Mouse (Mus musculus): ENCODE results near the gene Olfr801. TPM values are rescaled to one million over a fixed set of nuclear protein-coding genes. Genes with fewer than 3 reads are reported as not detected.

The Olfr801 gene
- polyA plus RNA-seq, 1 experiment from 2014 or later, result not detected

- Histone ChIP-seq H3K4me1 (ENCODE audit: control insufficient read depth, insufficient read depth, low read length) (no peaks in the 10 kb centered on the region), H3K27me3 (ENCODE audit: control insufficient read depth, insufficient read depth, low read length) (no peaks in the 10 kb centered on the region), H3K9ac (ENCODE audit: low read depth, low read length) (no peak overlapping the region), H3K27ac (ENCODE audit: low read depth, low read length) (no peak overlapping the region), H3K9me3 (ENCODE audit: control insufficient read depth, low read length) (no peaks in the 10 kb centered on the region), H3K4me2 (replicated peaks; ENCODE audit: low read depth, low read length) (no peak overlapping the region), H3K4me3 (ENCODE audit: low read length) (no peak overlapping the region), H3K36me3 (ENCODE audit: control insufficient read depth, insufficient read depth, low read length) (no peaks in the 10 kb centered on the region)
- WGBS, result 13% methylated on average over 1 of the region's 1 CpGs
- no peak for ATAC-seq (ENCODE audit: low FRiP score, low TSS enrichment)
Observed at GRCm38 (mm10) chr10:129621724-129622123, 51.9 kb downstream of the Olfr801 start.

Other genes starting within 250 kb of the Olfr801 start
- gene Olfr786, start 246.6 kb downstream of the Olfr801 start, polyA plus RNA-seq (2014; fragmentation: Nextera tagmentation; extraction: Ambion mirVana), result not detected in 2 replicates
- gene Olfr787, start 212.0 kb downstream of the Olfr801 start, polyA plus RNA-seq (2014; fragmentation: Nextera tagmentation; extraction: Ambion mirVana), result not detected in 2 replicates
- gene Olfr788, start 202.9 kb downstream of the Olfr801 start, polyA plus RNA-seq (2014; fragmentation: Nextera tagmentation; extraction: Ambion mirVana), result not detected in 2 replicates
- not detected in 2 replicates for gene Olfr789, start 189.1 kb downstream of the Olfr801 start, polyA plus RNA-seq (2014; fragmentation: Nextera tagmentation; extraction: Ambion mirVana)
- gene Olfr790, start 175.4 kb downstream of the Olfr801 start, polyA plus RNA-seq (2014; fragmentation: Nextera tagmentation; extraction: Ambion mirVana), result not detected in 2 replicates
- gene Olfr791, start 152.1 kb downstream of the Olfr801 start, polyA plus RNA-seq (2014; fragmentation: Nextera tagmentation; extraction: Ambion mirVana), result not detected in 2 replicates
- gene Olfr792, start 134.7 kb downstream of the Olfr801 start, polyA plus RNA-seq (2014; fragmentation: Nextera tagmentation; extraction: Ambion mirVana), result not detected in 2 replicates
- not detected in 2 replicates for gene Olfr794, start 106.2 kb downstream of the Olfr801 start, polyA plus RNA-seq (2014; fragmentation: Nextera tagmentation; extraction: Ambion mirVana)
- gene Olfr796, start 61.3 kb downstream of the Olfr801 start, polyA plus RNA-seq (2014; fragmentation: Nextera tagmentation; extraction: Ambion mirVana), result not detected in 2 replicates
- gene Olfr798, start 45.9 kb downstream of the Olfr801 start, polyA plus RNA-seq (2014; fragmentation: Nextera tagmentation; extraction: Ambion mirVana), result not detected in 2 replicates
- gene Olfr799, start 36.4 kb downstream of the Olfr801 start, polyA plus RNA-seq (2014; fragmentation: Nextera tagmentation; extraction: Ambion mirVana), result not detected in 2 replicates
- not detected in 2 replicates for gene Olfr800, start 16.2 kb downstream of the Olfr801 start, polyA plus RNA-seq (2014; fragmentation: Nextera tagmentation; extraction: Ambion mirVana)
- 0.04 TPM in 1 of 2 replicates, not detected in the other for gene Olfr802, start 14.3 kb upstream of the Olfr801 start, polyA plus RNA-seq (2014; fragmentation: Nextera tagmentation; extraction: Ambion mirVana)
- not detected in 2 replicates for gene Olfr803, start 20.4 kb upstream of the Olfr801 start, polyA plus RNA-seq (2014; fragmentation: Nextera tagmentation; extraction: Ambion mirVana)
- not detected in 2 replicates for gene Olfr804, start 29.3 kb upstream of the Olfr801 start, polyA plus RNA-seq (2014; fragmentation: Nextera tagmentation; extraction: Ambion mirVana)
- not detected in 2 replicates for gene Olfr805, start 55.5 kb upstream of the Olfr801 start, polyA plus RNA-seq (2014; fragmentation: Nextera tagmentation; extraction: Ambion mirVana)
- not detected in 2 replicates for gene Olfr806, start 68.1 kb upstream of the Olfr801 start, polyA plus RNA-seq (2014; fragmentation: Nextera tagmentation; extraction: Ambion mirVana)
- gene Olfr807, start 83.9 kb upstream of the Olfr801 start, polyA plus RNA-seq (2014; fragmentation: Nextera tagmentation; extraction: Ambion mirVana), result not detected in 2 replicates
- gene Olfr808, start 91.6 kb upstream of the Olfr801 start, polyA plus RNA-seq (2014; fragmentation: Nextera tagmentation; extraction: Ambion mirVana), result not detected in 2 replicates
- not detected in 2 replicates for gene Olfr809, start 100.8 kb upstream of the Olfr801 start, polyA plus RNA-seq (2014; fragmentation: Nextera tagmentation; extraction: Ambion mirVana)
- gene Olfr810, start 121.1 kb upstream of the Olfr801 start, polyA plus RNA-seq (2014; fragmentation: Nextera tagmentation; extraction: Ambion mirVana), result not detected in 2 replicates
- not detected in 2 replicates for gene Olfr811, start 130.5 kb upstream of the Olfr801 start, polyA plus RNA-seq (2014; fragmentation: Nextera tagmentation; extraction: Ambion mirVana)
- not detected in 2 replicates for gene Olfr812, start 172.2 kb upstream of the Olfr801 start, polyA plus RNA-seq (2014; fragmentation: Nextera tagmentation; extraction: Ambion mirVana)
- not detected in 2 replicates for gene Olfr813, start 181.5 kb upstream of the Olfr801 start, polyA plus RNA-seq (2014; fragmentation: Nextera tagmentation; extraction: Ambion mirVana)
- not detected in 2 replicates for gene Olfr814, start 206.0 kb upstream of the Olfr801 start, polyA plus RNA-seq (2014; fragmentation: Nextera tagmentation; extraction: Ambion mirVana)
- not detected in 2 replicates for gene Olfr815, start 232.0 kb upstream of the Olfr801 start, polyA plus RNA-seq (2014; fragmentation: Nextera tagmentation; extraction: Ambion mirVana)
- not detected in 2 replicates for gene Olfr816, start 241.7 kb upstream of the Olfr801 start, polyA plus RNA-seq (2014; fragmentation: Nextera tagmentation; extraction: Ambion mirVana)